In the genomic region with DNA sequence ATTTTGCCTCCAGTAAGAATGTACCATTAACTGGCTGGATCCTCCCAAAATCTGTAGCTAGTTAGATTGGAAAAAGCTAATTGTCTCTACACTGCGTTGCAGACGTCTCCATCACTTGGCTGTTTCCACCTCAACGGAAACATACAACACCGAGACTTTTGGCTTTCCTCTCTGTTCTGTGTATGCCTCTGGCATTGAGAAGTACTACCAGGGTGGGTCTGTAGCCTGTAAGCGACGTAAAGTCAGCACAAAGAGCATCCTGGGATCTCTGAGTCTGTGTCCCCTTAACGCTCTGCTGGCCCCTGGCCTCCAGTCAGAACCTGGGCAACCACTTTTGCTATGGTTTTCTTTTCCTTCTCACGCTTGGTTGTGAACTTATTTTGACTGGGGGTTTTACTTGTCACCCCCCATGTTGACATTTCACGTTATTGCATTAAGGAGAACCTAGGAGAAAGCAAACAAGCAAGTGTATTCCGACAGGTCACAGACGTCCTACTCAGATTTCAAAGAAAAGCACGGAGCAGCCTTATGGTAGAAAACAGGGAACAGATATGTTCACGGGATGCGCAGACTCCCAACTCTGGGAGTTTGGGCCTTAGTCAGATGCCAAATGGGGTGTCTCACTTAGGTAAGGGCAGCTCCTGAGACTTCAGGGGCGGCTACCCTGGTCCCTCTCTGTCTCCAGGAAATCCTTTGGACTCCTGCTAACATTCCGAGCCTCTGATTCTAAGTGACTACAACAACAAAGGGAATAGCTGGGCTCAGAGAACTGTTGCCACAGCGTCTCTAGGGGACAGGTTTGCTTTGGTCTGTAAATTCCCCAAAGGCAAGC, we compare ENCODE assay signal across 16 mouse cellular contexts.
DNase-seq lines count a peak whose midpoint lies in the region; ATAC-seq and TF ChIP-seq lines count a peak whose summit lies in the region.
"Had no signal": no experiment of that assay in that cellular context is flagged by ENCODE, and none has a peak within 500 bp of the region (broad histone marks: within the 10 kb centered on the region; RNA-seq: fewer than 3 reads in every experiment).

No protein-coding gene starts in this region.

- peak; percentile 95 for DNase-seq in heart, adult 11 months
- DNase-seq in heart, adult 18-20 months: no peak
- DNase-seq in lung, embryonic 14.5 days: no peak
- no peak for DNase-seq in lung, postnatal 14 days
- DNase-seq in midbrain, embryonic 14.5 days: peak; percentile 73
- DNase-seq in urinary bladder, postnatal 36 days (ENCODE audit: low spot score in 2 of 2): no peak
- no peak for DNase-seq in left cerebral cortex, postnatal 14 days (ENCODE audit: low spot score in 2 of 2)
- DNase-seq: cerebellum, postnatal 10 days; gastrocnemius, postnatal 25 days; liver, embryonic 13.5 days; lung, postnatal 4 days; right cerebral cortex, postnatal 14 days; thymus, postnatal 4 days had no signal

- H3K4me1 ChIP-seq in lung, embryonic 14.5 days (ENCODE audit: insufficient read depth): peaks cover 11% of the 10 kb centered on the region; the same call in 1 of the 2 replicates
- H3K4me1 ChIP-seq in embryonic facial prominence, embryonic 12.5 days: peaks cover 40% of the 10 kb centered on the region
- peaks cover 18% of the 10 kb centered on the region for H3K4me1 ChIP-seq in midbrain, embryonic 14.5 days (ENCODE audit: control insufficient read depth, insufficient read depth, low read length)
- H3K4me1 ChIP-seq: liver, embryonic 13.5 days had no signal

- ATAC-seq in lung, embryonic 14.5 days (ENCODE audit: insufficient read depth): no peak
- no peak for ATAC-seq in embryonic facial prominence, embryonic 12.5 days (ENCODE audit: insufficient number of reproducible peaks, insufficient read depth, low FRiP score, low TSS enrichment)
- ATAC-seq in midbrain, embryonic 14.5 days (ENCODE audit: low FRiP score, low TSS enrichment): no peak
- ATAC-seq: activated CD4-positive, CD25-positive, alpha-beta regulatory T cell, adult 4 months had no signal

- 0 out of 2 replicates have a peak overlapping the region, but pooled peaks have one; percentile 8 for H3K27ac ChIP-seq in lung, embryonic 14.5 days (ENCODE audit: low read depth)
- H3K27ac ChIP-seq in embryonic facial prominence, embryonic 12.5 days: 0 out of 2 replicates have a peak overlapping the region, but pooled peaks have one; percentile 30
- no peak overlapping the region for H3K27ac ChIP-seq in midbrain, embryonic 14.5 days (replicated peaks; ENCODE audit: low read depth, low read length)
- H3K27ac ChIP-seq: forebrain, embryonic 12.5 days; liver, embryonic 13.5 days had no signal

- H3K27me3 ChIP-seq in lung, embryonic 14.5 days (ENCODE audit: insufficient read depth, low read length): no peaks in the 10 kb centered on the region
- H3K27me3 ChIP-seq in embryonic facial prominence, embryonic 12.5 days: no peaks in the 10 kb centered on the region
- no peaks in the 10 kb centered on the region for H3K27me3 ChIP-seq in midbrain, embryonic 14.5 days (ENCODE audit: control insufficient read depth, insufficient read depth, low read length)
- H3K27me3 ChIP-seq: liver, embryonic 13.5 days had no signal

- intact Hi-C loops in left cerebral cortex, postnatal 14 days (cut with DNase I): no loop called here

- H3K9me3 ChIP-seq in lung, embryonic 14.5 days (ENCODE audit: low read depth, low read length): no peaks in the 10 kb centered on the region
- no peaks in the 10 kb centered on the region for H3K9me3 ChIP-seq in embryonic facial prominence, embryonic 12.5 days
- no peaks in the 10 kb centered on the region for H3K9me3 ChIP-seq in midbrain, embryonic 14.5 days (ENCODE audit: control insufficient read depth, low read length)
- H3K9me3 ChIP-seq: forebrain, embryonic 12.5 days; liver, embryonic 13.5 days had no signal

- H3K9ac ChIP-seq in lung, embryonic 14.5 days: no peak overlapping the region
- H3K9ac ChIP-seq in embryonic facial prominence, embryonic 12.5 days: no peak overlapping the region
- H3K9ac ChIP-seq in midbrain, embryonic 14.5 days (replicated peaks; ENCODE audit: low read length): no peak overlapping the region
- H3K9ac ChIP-seq: forebrain, embryonic 12.5 days; liver, embryonic 13.5 days had no signal

- 36% methylated on average over 17 of the region's 17 CpGs for WGBS in lung, embryonic 14.5 days
- WGBS in embryonic facial prominence, embryonic 12.5 days: 10% methylated on average over 17 of the region's 17 CpGs
- 13% methylated on average over 17 of the region's 17 CpGs for WGBS in midbrain, embryonic 14.5 days

- no peak overlapping the region for H3K4me3 ChIP-seq in lung, embryonic 14.5 days (ENCODE audit: low read depth, low read length)
- H3K4me3 ChIP-seq in embryonic facial prominence, embryonic 12.5 days: no peak overlapping the region
- H3K4me3 ChIP-seq in midbrain, embryonic 14.5 days (replicated peaks; ENCODE audit: low read depth, low read length): no peak overlapping the region
- H3K4me3 ChIP-seq: forebrain, embryonic 12.5 days; liver, embryonic 13.5 days had no signal

- no peak overlapping the region for H3K4me2 ChIP-seq in lung, embryonic 14.5 days
- H3K4me2 ChIP-seq in embryonic facial prominence, embryonic 12.5 days (replicated peaks): no peak overlapping the region; the same call in 1 of the 2 replicates
- H3K4me2 ChIP-seq in midbrain, embryonic 14.5 days (ENCODE audit: low read length): 0 out of 2 replicates have a peak overlapping the region, but pooled peaks have one; percentile 0
- H3K4me2 ChIP-seq: forebrain, embryonic 12.5 days; liver, embryonic 13.5 days had no signal

- TF ChIP-seq CTCF in lung, embryonic 14.5 days (IDR thresholded peaks at IDR 0.05; ENCODE audit: low read depth): no peak

- H3K36me3 ChIP-seq in lung, embryonic 14.5 days (ENCODE audit: insufficient read depth): no peaks in the 10 kb centered on the region
- no peaks in the 10 kb centered on the region for H3K36me3 ChIP-seq in embryonic facial prominence, embryonic 12.5 days
- no peaks in the 10 kb centered on the region for H3K36me3 ChIP-seq in midbrain, embryonic 14.5 days (ENCODE audit: control insufficient read depth, insufficient read depth, low read length)
- H3K36me3 ChIP-seq: forebrain, embryonic 12.5 days; liver, embryonic 13.5 days had no signal

Comparison
In these comparisons a context has a peak if more than half of its experiments do, and no peak if none do; other contexts are left out.
1. DNase-seq: peak in heart, adult 11 months (single experiment) and midbrain, embryonic 14.5 days (single experiment); none in heart, adult 18-20 months (0 of 2), lung, embryonic 14.5 days (single experiment), lung, postnatal 14 days (single experiment), urinary bladder, postnatal 36 days (0 of 2) and left cerebral cortex, postnatal 14 days (0 of 2).